Mouse (Mus musculus): ENCODE measurements around the gene Sppl2c. TPM values are rescaled to one million over a fixed set of nuclear protein-coding genes. Genes with fewer than 3 reads are reported as not detected.
"Not testable (repeated sequence)": the region's sequence is repeated elsewhere in the genome, so short reads cannot be mapped to it uniquely, and the experiment has no call there.

Sppl2c gene
- polyA plus RNA-seq, 1 experiment from 2014 or later, result not detected

DNA sequence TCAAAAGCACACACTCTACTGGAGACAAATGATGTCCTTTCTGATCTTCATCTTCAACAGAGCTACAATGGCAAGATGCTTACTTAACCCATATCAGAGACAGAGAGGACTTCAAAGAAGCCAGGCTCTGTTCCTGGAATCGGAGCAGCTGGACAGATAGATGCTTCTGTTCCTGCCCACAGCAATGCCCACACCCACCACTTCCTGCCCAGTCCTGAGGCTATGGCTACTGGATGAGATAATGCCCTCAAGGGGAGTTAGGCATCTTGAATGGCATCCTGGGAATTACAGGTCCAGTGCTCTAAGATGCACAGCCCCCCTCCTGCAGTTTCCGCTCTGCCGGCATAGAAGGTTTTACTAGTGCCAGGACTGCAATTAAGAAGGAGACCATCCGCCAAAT, 20.4 kb downstream of the Sppl2c start:
- WGBS, result 75% methylated on average over 4 of the region's 4 CpGs
- Histone ChIP-seq H3K36me3 (ENCODE audit: control insufficient read depth, insufficient read depth, low read length) (no peaks in the 10 kb centered on the region), H3K4me3 (ENCODE audit: low read depth, low read length) (no peak overlapping the region), H3K27ac (replicated peaks; ENCODE audit: low read depth, low read length) (no peak overlapping the region), H3K27me3 (ENCODE audit: control insufficient read depth, insufficient read depth, low read length) (no peaks in the 10 kb centered on the region), H3K4me1 (ENCODE audit: control insufficient read depth, insufficient read depth, low read length) (no peaks in the 10 kb centered on the region), H3K4me2 (ENCODE audit: low read depth, severe bottlenecking) (no peak overlapping the region), H3K9ac (ENCODE audit: low read length) (no peak overlapping the region), H3K9me3 (ENCODE audit: control insufficient read depth, low read length) (no peaks in the 10 kb centered on the region)
- no peak for ATAC-seq (ENCODE audit: insufficient number of reproducible peaks, low FRiP score, low TSS enrichment, low read depth)
- DNase-seq (ENCODE audit: low spot score), result no peak

DNA sequence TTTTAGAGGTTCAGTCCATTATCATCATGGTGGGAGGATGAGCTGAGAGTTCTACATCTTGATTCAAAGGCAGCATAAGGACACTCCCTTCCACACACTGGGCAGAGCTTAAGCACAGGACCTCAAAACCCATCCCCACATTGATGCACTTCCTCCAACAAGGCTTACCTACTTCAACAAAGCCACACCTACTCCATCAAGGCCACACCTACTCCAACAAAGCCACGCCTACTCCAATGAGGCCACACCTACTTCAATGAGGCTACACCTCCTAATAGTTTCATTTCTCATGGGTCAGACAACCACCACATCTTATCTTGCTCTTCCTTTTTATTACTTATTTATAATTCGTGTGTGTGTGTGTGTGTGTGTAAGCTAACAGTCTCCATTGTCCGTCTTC, 22.9 kb downstream of the Sppl2c start:
- Histone ChIP-seq H3K27ac (replicated peaks; ENCODE audit: low read depth, low read length) (no peak overlapping the region), H3K4me1 (ENCODE audit: control insufficient read depth, insufficient read depth, low read length) (no peaks in the 10 kb centered on the region), H3K4me2 (ENCODE audit: low read depth, severe bottlenecking) (no peak overlapping the region), H3K9me3 (ENCODE audit: control insufficient read depth, low read length) (no peaks in the 10 kb centered on the region), H3K9ac (ENCODE audit: low read length) (no peak overlapping the region), H3K4me3 (ENCODE audit: low read depth, low read length) (no peak overlapping the region), H3K36me3 (ENCODE audit: control insufficient read depth, insufficient read depth, low read length) (no peaks in the 10 kb centered on the region), H3K27me3 (ENCODE audit: control insufficient read depth, insufficient read depth, low read length) (no peaks in the 10 kb centered on the region)
- DNase-seq (ENCODE audit: low spot score), result no peak
- 77% methylated on average over 3 of the region's 3 CpGs for WGBS
- no peak for ATAC-seq (ENCODE audit: insufficient number of reproducible peaks, low FRiP score, low TSS enrichment, low read depth)

DNA sequence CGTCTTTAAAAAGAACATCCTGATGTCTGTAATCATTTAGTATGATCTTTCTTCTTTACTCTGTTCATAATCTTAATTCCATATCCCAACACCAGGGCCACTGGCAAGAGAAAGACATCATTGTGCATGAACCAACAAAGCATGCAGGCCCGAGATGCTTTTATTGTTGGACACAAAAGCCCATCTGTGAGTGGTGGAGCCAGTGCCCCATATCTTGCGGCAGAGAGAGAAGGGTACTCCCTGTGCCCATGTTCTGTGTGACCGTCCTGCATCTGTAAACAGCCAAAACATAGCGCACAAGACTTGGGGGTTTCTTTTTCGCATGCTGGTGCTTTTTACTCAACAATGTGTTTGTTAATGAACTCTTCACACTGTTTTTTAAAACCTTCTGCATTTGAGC, 25.1 kb downstream of the Sppl2c start:
- Histone ChIP-seq H3K9ac (ENCODE audit: low read length) (no peak overlapping the region), H3K4me2 (ENCODE audit: low read depth, severe bottlenecking) (no peak overlapping the region), H3K4me1 (ENCODE audit: control insufficient read depth, insufficient read depth, low read length) (no peaks in the 10 kb centered on the region), H3K27me3 (ENCODE audit: control insufficient read depth, insufficient read depth, low read length) (no peaks in the 10 kb centered on the region), H3K4me3 (ENCODE audit: low read depth, low read length) (no peak overlapping the region), H3K36me3 (ENCODE audit: control insufficient read depth, insufficient read depth, low read length) (no peaks in the 10 kb centered on the region), H3K27ac (replicated peaks; ENCODE audit: low read depth, low read length) (no peak overlapping the region), H3K9me3 (ENCODE audit: control insufficient read depth, low read length) (no peaks in the 10 kb centered on the region)
- ATAC-seq (ENCODE audit: insufficient number of reproducible peaks, low FRiP score, low TSS enrichment, low read depth), result no peak
- 88% methylated on average over 6 of the region's 6 CpGs for WGBS
- DNase-seq (ENCODE audit: low spot score), result no peak

DNA sequence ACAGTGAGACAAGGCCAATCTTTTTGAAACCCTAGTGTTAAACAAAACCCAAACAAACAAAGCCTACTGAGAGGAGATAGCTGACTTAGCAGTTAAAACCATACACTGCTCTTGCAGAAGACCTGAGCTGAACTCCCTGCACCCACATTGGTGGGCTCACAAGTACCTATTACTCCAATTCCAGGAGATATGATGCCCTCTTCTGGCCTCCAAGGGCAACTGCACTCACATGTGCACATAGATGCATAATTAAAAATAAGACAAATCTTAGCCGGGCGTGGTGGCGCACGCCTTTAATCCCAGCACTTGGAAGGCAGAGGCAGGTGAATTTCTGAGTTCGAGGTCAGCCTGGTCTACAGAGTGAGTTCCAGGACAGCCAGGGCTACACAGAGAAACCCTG, 28.0 kb downstream of the Sppl2c start:
- not testable (repeated sequence) for H3K4me1 ChIP-seq (ENCODE audit: control insufficient read depth, insufficient read depth, low read length); H3K4me2 ChIP-seq (ENCODE audit: low read depth, severe bottlenecking); DNase-seq (ENCODE audit: low spot score); H3K36me3 ChIP-seq (ENCODE audit: control insufficient read depth, insufficient read depth, low read length); H3K27me3 ChIP-seq (ENCODE audit: control insufficient read depth, insufficient read depth, low read length); H3K4me3 ChIP-seq (ENCODE audit: low read depth, low read length); H3K9me3 ChIP-seq (ENCODE audit: control insufficient read depth, low read length); H3K9ac ChIP-seq (ENCODE audit: low read length); ATAC-seq (ENCODE audit: insufficient number of reproducible peaks, low FRiP score, low TSS enrichment, low read depth); H3K27ac ChIP-seq (replicated peaks; ENCODE audit: low read depth, low read length)
- 97% methylated on average over 5 of the region's 5 CpGs for WGBS

DNA sequence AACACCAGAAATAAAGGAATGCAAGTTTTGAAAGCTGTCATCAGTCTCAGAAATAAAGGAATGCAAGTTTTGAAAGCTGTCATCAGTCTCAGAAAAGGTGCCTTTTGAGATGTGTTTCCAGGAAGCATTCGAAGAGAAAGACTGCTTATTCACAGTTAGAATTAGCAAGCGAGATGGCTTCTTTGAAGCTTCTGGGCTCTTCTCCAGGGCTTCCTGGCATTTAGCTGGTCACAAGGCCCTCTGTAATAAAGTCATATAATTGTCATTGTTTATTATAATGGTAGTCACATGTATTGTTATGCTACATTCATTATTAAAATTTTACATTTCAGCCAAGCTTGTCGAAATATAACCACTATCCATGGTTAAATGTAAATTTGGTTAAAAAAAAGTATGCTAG, 31.9 kb downstream of the Sppl2c start:
- WGBS, result 76% methylated on average over 3 of the region's 3 CpGs
- Histone ChIP-seq H3K36me3 (ENCODE audit: control insufficient read depth, insufficient read depth, low read length) (no peaks in the 10 kb centered on the region), H3K27ac (replicated peaks; ENCODE audit: low read depth, low read length) (no peak overlapping the region), H3K9ac (ENCODE audit: low read length) (no peak overlapping the region), H3K9me3 (ENCODE audit: control insufficient read depth, low read length) (no peaks in the 10 kb centered on the region), H3K4me3 (ENCODE audit: low read depth, low read length) (no peak overlapping the region), H3K4me2 (ENCODE audit: low read depth, severe bottlenecking) (no peak overlapping the region), H3K4me1 (ENCODE audit: control insufficient read depth, insufficient read depth, low read length) (no peaks in the 10 kb centered on the region), H3K27me3 (ENCODE audit: control insufficient read depth, insufficient read depth, low read length) (no peaks in the 10 kb centered on the region)
- no peak for DNase-seq (ENCODE audit: low spot score)
- ATAC-seq (ENCODE audit: insufficient number of reproducible peaks, low FRiP score, low TSS enrichment, low read depth), result no peak

GRCm38 (mm10) chr11:104220291-104220690, 34.2 kb downstream of the Sppl2c start:
- no peak overlapping the region for H3K4me3 ChIP-seq (ENCODE audit: low read depth, low read length)
- H3K4me2 ChIP-seq (ENCODE audit: low read depth, severe bottlenecking), result no peak overlapping the region
- H3K9ac ChIP-seq (ENCODE audit: low read length), result no peak overlapping the region
- ATAC-seq (ENCODE audit: insufficient number of reproducible peaks, low FRiP score, low TSS enrichment, low read depth), result no peak
- H3K27me3 ChIP-seq (ENCODE audit: control insufficient read depth, insufficient read depth, low read length), result no peaks in the 10 kb centered on the region
- DNase-seq (ENCODE audit: low spot score), result no peak
- no peaks in the 10 kb centered on the region for H3K4me1 ChIP-seq (ENCODE audit: control insufficient read depth, insufficient read depth, low read length)
- WGBS, result 80% methylated on average over 4 of the region's 4 CpGs
- H3K36me3 ChIP-seq (ENCODE audit: control insufficient read depth, insufficient read depth, low read length), result no peaks in the 10 kb centered on the region
- no peaks in the 10 kb centered on the region for H3K9me3 ChIP-seq (ENCODE audit: control insufficient read depth, low read length)
- H3K27ac ChIP-seq (replicated peaks; ENCODE audit: low read depth, low read length), result no peak overlapping the region

DNA sequence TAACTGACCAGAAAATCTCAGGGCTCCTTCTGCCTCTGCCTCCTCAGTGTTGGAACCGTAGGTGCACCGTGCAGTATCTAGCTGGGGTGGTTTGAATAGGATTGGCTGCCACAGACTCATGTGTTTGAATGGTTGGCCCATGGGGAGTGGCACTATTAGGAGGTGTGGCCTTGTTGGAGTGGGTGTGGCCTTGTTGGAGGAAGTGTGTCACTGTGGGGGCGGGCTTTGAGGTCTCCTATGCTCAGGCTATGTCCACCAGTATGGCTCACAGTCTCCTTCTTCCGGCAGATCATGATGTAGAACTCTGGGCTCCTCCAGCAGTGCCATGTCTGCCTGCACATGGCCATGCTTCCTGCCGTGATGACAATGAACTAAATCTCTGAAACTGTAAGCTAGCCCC, 35.6 kb downstream of the Sppl2c start:
- DNase-seq (ENCODE audit: low spot score), result no peak
- WGBS, result 78% methylated on average over 5 of the region's 5 CpGs
- Histone ChIP-seq H3K9ac (ENCODE audit: low read length) (no peak overlapping the region), H3K27me3 (ENCODE audit: control insufficient read depth, insufficient read depth, low read length) (no peaks in the 10 kb centered on the region), H3K9me3 (ENCODE audit: control insufficient read depth, low read length) (no peaks in the 10 kb centered on the region), H3K27ac (replicated peaks; ENCODE audit: low read depth, low read length) (no peak overlapping the region), H3K4me3 (ENCODE audit: low read depth, low read length) (no peak overlapping the region), H3K4me1 (ENCODE audit: control insufficient read depth, insufficient read depth, low read length) (no peaks in the 10 kb centered on the region), H3K36me3 (ENCODE audit: control insufficient read depth, insufficient read depth, low read length) (no peaks in the 10 kb centered on the region), H3K4me2 (ENCODE audit: low read depth, severe bottlenecking) (no peak overlapping the region)
- no peak for ATAC-seq (ENCODE audit: insufficient number of reproducible peaks, low FRiP score, low TSS enrichment, low read depth)

GRCm38 (mm10) chr11:104223301-104223700, 37.2 kb downstream of the Sppl2c start:
- ATAC-seq (ENCODE audit: insufficient number of reproducible peaks, low FRiP score, low TSS enrichment, low read depth), result no peak
- 81% methylated on average over 9 of the region's 9 CpGs for WGBS
- Histone ChIP-seq H3K4me1 (ENCODE audit: control insufficient read depth, insufficient read depth, low read length) (no peaks in the 10 kb centered on the region), H3K9ac (ENCODE audit: low read length) (no peak overlapping the region), H3K4me2 (ENCODE audit: low read depth, severe bottlenecking) (no peak overlapping the region), H3K4me3 (ENCODE audit: low read depth, low read length) (no peak overlapping the region), H3K27me3 (ENCODE audit: control insufficient read depth, insufficient read depth, low read length) (no peaks in the 10 kb centered on the region), H3K9me3 (ENCODE audit: control insufficient read depth, low read length) (no peaks in the 10 kb centered on the region), H3K36me3 (ENCODE audit: control insufficient read depth, insufficient read depth, low read length) (no peaks in the 10 kb centered on the region), H3K27ac (replicated peaks; ENCODE audit: low read depth, low read length) (no peak overlapping the region)
- no peak for DNase-seq (ENCODE audit: low spot score)

- ATAC-seq (ENCODE audit: insufficient number of reproducible peaks, low FRiP score, low TSS enrichment, low read depth), result no peak
- Histone ChIP-seq H3K27me3 (ENCODE audit: control insufficient read depth, insufficient read depth, low read length) (peaks cover 28% of the 10 kb centered on the region), H3K4me2 (ENCODE audit: low read depth, severe bottlenecking) (no peak overlapping the region), H3K36me3 (ENCODE audit: control insufficient read depth, insufficient read depth, low read length) (no peaks in the 10 kb centered on the region), H3K27ac (replicated peaks; ENCODE audit: low read depth, low read length) (no peak overlapping the region), H3K4me1 (ENCODE audit: control insufficient read depth, insufficient read depth, low read length) (peaks cover 8% of the 10 kb centered on the region), H3K4me3 (ENCODE audit: low read depth, low read length) (no peak overlapping the region), H3K9me3 (ENCODE audit: control insufficient read depth, low read length) (no peaks in the 10 kb centered on the region), H3K9ac (ENCODE audit: low read length) (no peak overlapping the region)
- 70% methylated on average over 4 of the region's 4 CpGs for WGBS
- DNase-seq (ENCODE audit: low spot score), result no peak
Measured at GRCm38 (mm10) chr11:104229391-104229790, 43.3 kb downstream of the Sppl2c start.

Data from limb, embryonic 11.5 days (tissue).